Mouse (Mus musculus): ENCODE measurements around the gene Gm10309.

GRCm38 (mm10) chr17:86535096-86535495, 30.1 kb upstream of the Gm10309 start:
- TF ChIP-seq CTCF (IDR thresholded peaks at IDR 0.05; ENCODE audit: control insufficient read depth, insufficient read depth, insufficient replicate concordance, low read depth, low read length) (no peak), POLR2A (IDR thresholded peaks at IDR 0.05; ENCODE audit: control insufficient read depth, low read depth, low read length) (no peak)

Measured in testis, adult 2 months (tissue).